Mouse (Mus musculus) lung, embryonic 16.5 days (tissue): ENCODE data around the gene Acaa1b. TPM values are rescaled to one million over a fixed set of nuclear protein-coding genes. Genes with fewer than 3 reads are reported as not detected.

Experiments used
- ATAC-seq: fragments of 200-750 bp; cut with Nextera tagmentation; 2 replicates; pipeline ENCODE4 v1.8.0; 2017; ENCODE audit warnings: low read depth, mild to moderate bottlenecking, moderate library complexity
- H3K27ac ChIP-seq: fragments of 300-500 bp; sonication (generic); 2 replicates; pipeline ENCODE4 v1.5.1; 2014; ENCODE audit warnings: mild to moderate bottlenecking, control low read depth, low read length
- H3K27me3 ChIP-seq: fragments of 300-500 bp; sonication (generic); 2 replicates; pipeline ENCODE4 v1.6.1; 2014; ENCODE audit warnings: low read depth, low read length, mixed read lengths; ENCODE audit not compliant: control insufficient read depth, insufficient read depth
- H3K36me3 ChIP-seq: fragments of 300-500 bp; sonication (generic); 2 replicates; pipeline ENCODE4 v1.6.1; 2014; ENCODE audit warnings: low read length; ENCODE audit not compliant: control insufficient read depth, insufficient read depth
- H3K4me1 ChIP-seq: fragments of 300-500 bp; sonication (generic); replicated peaks from 2 replicates; pipeline ENCODE4 v1.6.1; 2014; ENCODE audit warnings: low read length, mixed read lengths; ENCODE audit not compliant: control insufficient read depth, insufficient read depth
- H3K4me2 ChIP-seq: fragments of 300-500 bp; sonication (generic); 2 replicates; pipeline ENCODE4 v1.6.1; 2014; ENCODE audit warnings: low read depth, low read length, control low read depth
- H3K4me3 ChIP-seq: fragments of 300-500 bp; sonication (generic); 2 replicates; pipeline ENCODE4 v1.5.1; 2014; ENCODE audit warnings: mild to moderate bottlenecking, low read length, control low read depth
- H3K9ac ChIP-seq: fragments of 300-500 bp; sonication (generic); 2 replicates; pipeline ENCODE4 v1.6.1; 2014; ENCODE audit warnings: low read length, control low read depth
- H3K9me3 ChIP-seq: fragments of 300-500 bp; sonication (generic); 2 replicates; pipeline ENCODE4 v1.6.1; 2016; ENCODE audit warnings: low read length; ENCODE audit not compliant: control insufficient read depth
- WGBS: fragments of 180-500 bp; shearing (Covaris S2); extraction: QIAGEN DNeasy Blood & Tissue Kit; methylation state at CpG from one replicate; pipeline ENCODE4 v1.1.7; 2014; 5-methylcytosine and 5-hydroxymethylcytosine counted together
- polyA plus RNA-seq: library from polyadenylated mRNA; unstranded; fragments of >200 nt; fragmentation: Nextera tagmentation; extraction: Ambion mirVana; gene quantifications from 2 replicates; pipeline ENCODE4 v1.2.1, GENCODE M21; 2015

Gene Acaa1b
- polyA plus RNA-seq, 1 experiment from 2014 or later, result 1.3 TPM

- WGBS, result 3% methylated on average over 44 of the region's 44 CpGs
- Histone ChIP-seq H3K9ac (peak within 1 kb of the TSS; percentile 51), H3K4me3 (peak within 1 kb of the TSS; percentile 60), H3K4me2 (peak within 1 kb of the TSS; percentile 93), H3K36me3 (no peaks in the 10 kb centered on the region), H3K9me3 (no peaks in the 10 kb centered on the region), H3K27me3 (no peaks in the 10 kb centered on the region), H3K4me1 (peaks cover 9% of the 10 kb centered on the region), H3K27ac (peak within 1 kb of the TSS; percentile 21; the same call in 1 of the 2 replicates)
- peak; percentile 88 for ATAC-seq
These were observed 54.7 kb downstream of the Acaa1b start, which contains the start of gene Dlec1 for GRCm38 (mm10) chr9:119101992-119102782. Gene Dlec1, plus strand, starts transcription at chr9:119102478.

GRCm38 (mm10) chr9:119100177-119100898 is 56.6 kb downstream of the Acaa1b start:
- H3K9ac ChIP-seq, result no peak overlapping the region

More at GRCm38 (mm10) chr9:119100177-119100898, 56.6 kb downstream of the Acaa1b start:
- H3K4me2 ChIP-seq, result no peak overlapping the region
- H3K4me3 ChIP-seq, result no peak overlapping the region
- peaks cover 10% of the 10 kb centered on the region for H3K4me1 ChIP-seq
- 14% methylated on average over 15 of the region's 15 CpGs for WGBS
- H3K27me3 ChIP-seq, result no peaks in the 10 kb centered on the region
- no peak for ATAC-seq
- H3K36me3 ChIP-seq, result no peaks in the 10 kb centered on the region
- H3K9me3 ChIP-seq, result no peaks in the 10 kb centered on the region
- no peak overlapping the region for H3K27ac ChIP-seq

Other genes with a start within 250 kb of the Acaa1b start
- gene Ctdspl, start 230.6 kb downstream of the Acaa1b start, polyA plus RNA-seq, result 23.3 and 26.7 TPM in 2 replicates
- 34.9 and 38.2 TPM in 2 replicates for gene Vill, start 104.3 kb downstream of the Acaa1b start, polyA plus RNA-seq
- 17.2 and 18.6 TPM in 2 replicates for gene Plcd1, start 63.6 kb downstream of the Acaa1b start, polyA plus RNA-seq
- gene Dlec1, start 54.6 kb downstream of the Acaa1b start, polyA plus RNA-seq, result 2.1 and 2.4 TPM in 2 replicates
- gene Gm47289, start 2.1 kb upstream of the Acaa1b start, polyA plus RNA-seq, result not detected in 2 replicates
- gene Slc22a13, start 52.0 kb upstream of the Acaa1b start, polyA plus RNA-seq, result not detected in 2 replicates
- gene Oxsr1, start 165.3 kb upstream of the Acaa1b start, polyA plus RNA-seq, result 9.3 and 9.8 TPM in 2 replicates
- gene Acaa1a, start 182.6 kb upstream of the Acaa1b start, polyA plus RNA-seq, result 111 and 123 TPM in 2 replicates
- 36.5 and 36.9 TPM in 2 replicates for gene Myd88, start 184.3 kb upstream of the Acaa1b start, polyA plus RNA-seq
- 5.1 and 5.2 TPM in 2 replicates for gene Xylb, start 200.3 kb upstream of the Acaa1b start, polyA plus RNA-seq
- gene Slc22a14, start 208.5 kb upstream of the Acaa1b start, polyA plus RNA-seq, result 0.06 and 0.13 TPM in 2 replicates
- gene Acvr2b, start 245.0 kb upstream of the Acaa1b start, polyA plus RNA-seq, result 7.1 and 10.8 TPM in 2 replicates